Mouse (Mus musculus) mature B cell (primary cell): ENCODE results near the gene Arap1.

Source experiments
- in situ Hi-C: fragments of 300-500 bp; cut with MboI; formaldehyde crosslinking; loops from 2 replicates; pipeline ENCODE4 v1.14.3; 2019

Gene Arap1

DNA sequence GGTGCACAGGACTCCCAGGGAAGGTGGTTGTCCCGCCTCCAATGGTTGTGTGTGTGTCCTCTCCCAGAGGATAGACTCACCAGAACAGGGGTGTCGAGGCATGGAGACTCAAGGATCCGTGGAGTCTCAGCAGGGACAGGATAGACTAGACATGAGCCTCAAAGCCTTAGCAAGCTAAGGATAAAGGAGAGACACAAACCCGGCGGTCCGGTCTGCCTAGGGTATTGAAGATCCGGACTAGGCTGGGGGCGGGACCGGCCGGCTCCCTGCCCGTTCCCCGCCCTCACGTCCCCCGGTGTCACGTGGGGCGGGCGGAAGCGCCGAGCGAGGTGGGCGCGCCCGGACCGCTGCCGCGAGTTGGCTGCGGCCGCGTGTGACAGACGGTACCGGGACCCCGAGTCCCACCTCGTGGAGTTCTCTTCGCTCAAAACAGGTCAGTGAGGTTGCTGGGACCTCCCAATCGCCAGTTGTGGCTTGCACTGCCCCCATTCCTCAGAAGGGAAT, at the start of gene Arap1:
Arap1 (plus strand) TSS at position 301 of the 504 bp plus-strand sequence.
- in situ Hi-C loops: no loop called here

DNA sequence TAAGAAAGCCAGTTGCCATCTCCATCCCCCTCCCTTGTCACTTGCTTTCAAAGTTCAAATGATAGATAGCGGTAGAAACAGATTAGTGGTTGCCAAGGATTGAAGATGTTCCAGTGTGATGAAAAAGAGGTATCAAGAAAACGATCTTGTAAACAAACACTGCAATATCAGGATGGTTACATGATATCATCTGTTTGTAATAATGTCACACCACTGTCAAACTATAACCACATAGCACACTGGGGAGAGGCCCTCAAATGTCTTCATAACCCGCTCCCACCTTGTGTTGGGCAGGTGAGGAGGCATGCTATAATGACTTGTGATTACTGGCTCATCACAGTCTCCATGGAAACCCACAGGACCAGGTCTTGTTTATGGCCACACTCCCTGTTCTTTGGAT, 49.5 kb upstream of the Arap1 start:
- in situ Hi-C loops: no loop called here

DNA sequence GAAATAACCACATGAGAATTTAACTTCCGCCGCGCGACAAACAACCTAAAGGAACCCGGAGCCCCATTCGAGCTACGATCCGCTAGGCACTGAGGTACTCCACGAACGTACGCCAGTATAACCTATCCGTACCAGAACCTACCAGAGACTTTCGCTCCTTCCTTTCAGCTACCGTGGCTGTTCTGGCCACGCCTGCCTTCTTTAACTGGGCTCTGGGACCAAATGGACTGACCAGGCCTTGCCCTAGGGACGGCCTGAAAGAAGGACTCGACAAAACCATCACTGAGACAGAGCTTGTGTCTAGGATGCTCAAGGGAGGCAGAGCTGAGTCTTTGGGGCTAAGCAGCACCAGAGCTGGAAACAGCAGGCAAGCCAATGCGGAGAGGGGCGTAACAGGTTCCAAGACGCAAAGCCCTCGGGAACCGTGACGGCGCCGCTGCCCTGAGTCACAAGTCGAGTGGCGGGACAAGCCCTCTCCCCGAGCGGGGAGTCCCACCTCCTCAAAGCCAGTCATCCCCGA, 46.4 kb upstream of the Arap1 start:
- in situ Hi-C loops: no loop called here

DNA sequence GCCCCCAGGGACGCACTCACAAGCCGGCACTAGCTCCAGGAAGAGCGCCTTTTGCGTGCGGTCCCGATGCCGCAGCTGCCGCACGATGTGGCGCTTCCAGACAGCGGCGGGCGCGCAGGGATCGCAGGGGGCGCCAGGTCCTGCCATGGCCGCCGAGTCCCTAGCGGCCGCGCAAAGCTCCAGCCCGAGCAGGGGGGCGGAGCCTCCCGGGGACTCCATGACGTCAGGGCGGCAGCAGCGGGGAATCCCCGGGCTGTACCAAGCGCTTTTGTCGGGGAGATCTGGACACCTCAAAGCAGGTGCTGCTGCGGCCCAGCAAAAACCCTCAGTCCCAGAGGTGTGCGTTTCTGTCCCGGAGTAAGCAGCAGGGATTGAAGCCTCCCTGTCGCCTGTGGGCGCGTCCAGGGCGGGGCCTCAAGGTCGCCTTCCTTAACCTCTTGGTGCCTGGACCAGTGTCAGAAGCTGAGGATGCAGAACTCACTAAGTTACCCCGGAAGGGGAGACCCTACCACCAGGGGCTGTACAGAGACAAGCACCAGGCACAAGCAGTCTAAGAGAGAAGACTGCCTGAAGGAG, 45.9 kb upstream of the Arap1 start, which contains the start of gene Atg16l2:
Atg16l2 (minus strand) TSS at position 371 of the 576 bp plus-strand sequence.
- in situ Hi-C loops: no loop called here

DNA sequence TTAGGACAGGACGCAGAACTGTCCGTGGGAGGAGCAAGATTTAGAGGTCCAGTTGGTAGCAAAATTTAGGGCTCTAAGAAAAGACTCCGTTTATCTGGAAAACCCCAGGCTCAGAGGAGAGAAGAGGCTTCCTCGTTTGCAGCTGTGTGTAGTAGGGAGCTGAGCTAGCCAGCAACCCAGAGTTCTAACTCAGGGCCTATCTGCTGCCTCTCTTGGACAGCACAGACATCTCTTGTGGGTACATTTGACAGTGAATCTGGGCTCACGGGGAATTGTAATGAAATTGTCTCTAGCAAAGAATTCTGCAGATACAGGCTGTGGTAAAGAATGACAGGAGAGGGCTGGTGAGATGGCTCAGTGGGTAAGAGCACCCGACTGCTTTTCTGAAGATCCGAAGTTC, 45.2 kb upstream of the Arap1 start:
- in situ Hi-C loops: no loop called here

DNA sequence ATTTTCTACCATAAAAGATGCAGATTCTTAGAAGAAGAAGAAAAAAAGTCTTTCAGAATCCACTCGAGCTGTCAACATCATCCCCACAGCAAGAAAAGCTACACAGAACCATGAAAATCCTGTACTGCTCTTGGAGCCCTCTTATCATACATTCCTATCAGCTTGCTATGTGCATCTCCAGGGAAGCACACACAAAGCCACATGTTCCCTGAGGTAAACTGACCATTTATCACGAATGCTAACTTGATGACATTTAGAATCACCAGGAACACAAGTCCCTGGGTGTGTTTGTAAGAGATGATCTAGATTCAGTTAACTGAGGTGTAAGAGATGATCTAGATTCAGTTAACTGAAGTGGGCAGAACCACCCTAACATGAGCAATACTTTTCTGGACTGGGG, 41.0 kb upstream of the Arap1 start:
- in situ Hi-C loops: no loop called here

DNA sequence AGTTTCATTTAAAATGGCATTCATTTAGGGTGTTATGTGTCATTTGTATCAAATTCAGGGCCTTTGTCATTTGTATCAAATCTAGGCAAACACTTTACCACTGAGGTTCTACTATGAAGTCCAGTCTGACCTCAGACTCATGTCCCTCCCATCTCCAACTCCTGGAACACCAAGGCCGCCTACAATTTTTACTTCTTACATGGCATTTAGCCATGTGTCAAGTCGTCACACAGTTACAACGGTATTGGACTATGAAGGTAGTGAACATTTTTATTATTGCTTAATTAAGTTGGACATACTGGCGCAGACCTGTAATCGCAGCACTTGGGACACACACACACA, 37.9 kb upstream of the Arap1 start:
- in situ Hi-C loops: no loop called here

DNA sequence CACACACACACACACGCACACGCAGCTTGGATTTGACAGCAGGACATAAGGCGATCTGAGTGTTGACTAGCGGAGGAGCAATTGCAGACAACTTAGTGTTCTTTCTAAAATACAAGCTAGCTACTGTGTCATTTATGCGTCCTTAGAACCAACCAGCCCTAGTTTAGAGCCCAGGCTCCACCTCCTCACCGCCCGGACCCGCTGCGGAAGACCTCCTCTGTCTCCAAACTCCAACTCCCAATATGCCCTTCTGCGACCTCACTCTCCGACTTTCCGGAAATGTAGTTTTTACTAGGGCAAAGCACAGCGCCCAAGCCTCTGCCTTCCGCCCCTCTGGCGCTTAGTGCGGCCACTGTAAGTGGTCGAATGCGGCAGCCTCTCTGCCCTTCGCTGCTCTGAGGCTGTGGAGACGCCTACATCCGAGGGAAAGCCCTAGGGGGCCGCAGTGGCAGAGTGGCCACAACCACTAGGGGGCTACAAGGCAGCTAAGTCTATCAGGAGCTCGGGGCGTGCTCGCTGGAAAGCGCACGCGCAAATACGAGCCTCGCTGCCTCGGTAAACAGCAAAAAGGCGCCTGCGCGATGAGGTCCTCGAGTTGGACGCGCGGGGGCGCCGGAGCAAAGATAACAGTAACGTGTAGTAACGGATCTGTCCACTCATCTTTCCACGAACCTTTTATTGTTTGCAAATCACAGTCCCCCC, 37.4 kb upstream of the Arap1 start:
- in situ Hi-C loops: no loop called here

DNA sequence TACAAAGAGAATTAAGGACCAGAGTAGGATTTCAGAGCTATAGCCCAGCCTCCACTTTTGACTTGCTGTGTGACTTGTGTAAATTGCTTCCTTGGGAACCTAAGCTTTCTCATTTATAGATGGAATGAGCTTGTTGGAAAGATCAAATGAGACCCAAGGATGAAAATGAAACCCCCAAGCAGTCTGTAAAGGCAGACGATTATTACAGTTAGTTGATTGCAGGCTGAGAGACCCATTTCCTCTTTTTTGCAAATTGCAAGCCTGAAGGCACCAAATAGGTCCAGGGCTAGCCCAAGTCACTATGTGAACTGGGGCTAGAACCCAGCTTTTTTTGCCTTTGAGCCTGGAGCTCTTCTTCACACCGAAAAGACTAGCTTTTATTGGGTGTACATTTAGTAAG, 36.8 kb upstream of the Arap1 start:
- in situ Hi-C loops: no loop called here

DNA sequence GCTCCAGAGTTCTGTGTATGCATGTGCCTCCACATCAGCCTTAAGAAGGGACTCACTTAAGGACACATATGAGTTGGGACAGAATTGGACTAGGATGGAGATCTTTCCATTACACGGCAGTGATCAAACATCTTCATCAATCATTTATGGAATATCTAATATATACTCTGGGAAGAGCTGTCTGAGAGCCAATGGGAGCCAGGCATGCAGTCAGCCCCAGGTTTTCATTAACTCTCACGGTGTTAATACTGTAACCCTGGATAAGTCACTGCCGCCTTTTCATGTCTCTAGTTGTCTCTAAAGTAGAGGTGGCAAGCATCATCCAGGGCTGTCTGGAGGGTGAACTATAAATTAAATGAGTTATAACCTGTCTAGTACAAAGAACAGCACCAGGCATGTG, 34.8 kb upstream of the Arap1 start:
- in situ Hi-C loops: no loop called here

DNA sequence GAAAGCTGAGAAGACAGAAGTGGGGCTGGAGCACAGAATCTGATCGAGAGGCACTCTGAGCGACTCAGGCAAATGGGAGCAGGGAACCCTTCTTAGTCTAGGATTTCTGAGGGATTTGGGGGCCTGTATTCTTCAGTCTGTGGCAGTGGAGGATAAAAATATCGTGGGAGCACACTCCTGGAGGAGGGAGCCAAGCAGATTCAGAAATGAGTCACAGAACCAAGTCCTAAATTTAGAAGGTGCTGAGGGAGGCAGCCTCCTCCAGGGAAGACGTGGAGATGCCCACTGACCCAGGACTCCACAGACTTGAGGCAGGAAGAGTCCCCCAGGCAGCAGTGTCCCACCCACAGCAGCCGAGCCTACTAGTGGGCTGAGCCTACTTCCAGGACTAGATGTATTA, 33.5 kb upstream of the Arap1 start:
- in situ Hi-C loops: no loop called here

DNA sequence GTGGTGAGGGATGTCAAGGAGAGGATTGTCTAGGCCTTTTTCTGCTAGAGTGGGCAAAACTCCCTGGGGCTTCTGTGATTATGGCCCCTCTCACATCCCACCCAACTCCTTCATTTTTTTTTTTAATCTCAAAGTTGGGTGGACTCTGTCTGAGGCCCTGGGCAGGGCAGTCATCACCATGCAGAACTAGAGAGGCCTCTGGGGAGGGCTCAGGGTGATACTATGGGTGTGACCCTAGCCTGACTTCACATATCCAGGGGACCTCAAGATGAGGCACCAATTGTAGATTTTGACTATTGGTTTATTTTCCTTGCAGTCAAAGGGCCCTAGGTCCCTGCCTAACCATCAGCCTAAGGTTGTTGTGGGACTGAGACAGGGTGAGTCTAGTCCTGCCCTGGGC, 32.2 kb upstream of the Arap1 start:
- in situ Hi-C loops: loop anchor here (5.0 kb wide), 1 partner anchor 52 kb away; no protein-coding TSS in a partner anchor

DNA sequence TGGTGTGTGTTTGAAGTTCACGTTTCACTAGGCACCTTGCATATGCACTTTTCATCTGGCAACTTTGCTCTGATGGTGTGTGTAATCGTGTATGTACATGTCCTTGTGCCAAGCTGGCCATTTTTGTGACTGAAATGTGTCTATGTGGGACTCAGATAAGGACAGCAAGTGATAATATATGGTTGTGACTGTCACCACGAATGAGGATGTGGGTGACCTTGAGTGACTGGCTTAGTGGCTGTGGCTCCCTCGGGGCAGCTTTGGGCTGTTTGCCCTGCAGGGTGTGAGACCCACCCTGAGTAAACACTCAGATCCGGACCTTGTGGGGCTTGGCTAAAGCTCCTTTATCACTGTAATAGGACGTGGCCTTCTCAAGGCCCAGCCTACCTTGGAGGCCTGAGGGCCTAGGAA, 31.3 kb upstream of the Arap1 start:
- in situ Hi-C loops: loop anchor here (5.0 kb wide), 1 partner anchor 51 kb away; no protein-coding TSS in a partner anchor

DNA sequence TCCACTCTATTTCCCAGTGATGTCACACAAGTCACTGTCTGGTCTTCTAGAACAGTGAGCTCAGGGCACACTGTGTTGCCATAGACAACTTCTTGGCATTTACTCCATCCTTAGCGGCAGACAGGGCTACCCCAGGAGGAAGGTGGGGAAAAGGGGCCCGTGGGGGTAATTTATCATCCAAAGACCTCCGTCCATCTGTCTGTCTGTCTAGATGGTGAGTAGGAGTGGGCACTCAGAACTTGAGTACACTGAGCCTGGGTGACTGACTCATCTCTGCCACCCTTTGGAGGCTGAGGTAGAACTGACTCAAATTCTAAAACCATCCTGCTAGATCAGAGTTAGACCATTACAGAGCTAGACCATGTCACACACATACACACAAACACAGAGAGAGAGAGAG, 30.9 kb upstream of the Arap1 start, which contains the start of gene Stard10:
Stard10 (plus strand) TSS at position 73 of the 400 bp plus-strand sequence.
- in situ Hi-C loops: loop anchor here (5.0 kb wide), 1 partner anchor 50 kb away; no protein-coding TSS in a partner anchor

DNA sequence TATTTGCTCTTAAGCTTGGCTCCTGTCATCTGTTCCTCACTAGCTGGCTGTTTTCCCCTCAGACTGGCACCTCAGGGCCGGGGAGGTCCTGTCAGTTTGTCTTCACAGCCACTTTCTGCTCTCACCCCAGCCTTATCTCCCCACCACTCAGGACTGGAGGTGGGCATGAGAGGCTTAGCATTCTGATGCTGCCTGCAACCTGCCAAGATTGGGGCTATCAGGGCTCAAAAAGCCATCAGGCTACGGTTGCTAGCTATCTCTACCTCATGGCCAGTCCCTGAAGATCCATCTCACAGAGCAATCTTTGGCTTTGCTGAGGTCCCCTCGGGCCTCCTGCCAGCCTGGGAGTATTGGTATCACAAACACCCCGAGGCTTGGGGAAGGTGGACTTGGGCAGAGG, 29.0 kb upstream of the Arap1 start:
- in situ Hi-C loops: loop anchor here (5.0 kb wide), 1 partner anchor 48 kb away; no protein-coding TSS in a partner anchor

DNA sequence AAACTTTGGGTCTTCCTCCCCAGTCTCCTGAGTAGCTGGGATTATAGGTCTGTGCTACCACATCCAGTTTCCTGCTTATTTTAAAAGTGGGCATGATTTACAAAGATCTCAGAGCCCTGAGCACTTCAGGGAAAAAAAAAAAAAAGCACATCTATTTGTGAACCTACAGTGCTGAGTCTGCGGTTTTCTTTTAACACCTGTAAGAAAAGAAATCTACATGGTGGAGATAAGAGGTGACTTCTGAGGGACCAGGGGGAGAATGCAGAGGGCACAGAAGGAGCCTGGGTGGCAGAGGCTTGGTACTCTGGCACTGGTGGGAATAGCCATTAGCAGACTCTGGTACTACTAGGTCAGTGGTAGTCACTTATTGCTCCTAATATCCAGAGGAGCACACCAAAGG, 28.1 kb upstream of the Arap1 start:
- in situ Hi-C loops: loop anchor here (5.0 kb wide), 1 partner anchor 48 kb away; no protein-coding TSS in a partner anchor

DNA sequence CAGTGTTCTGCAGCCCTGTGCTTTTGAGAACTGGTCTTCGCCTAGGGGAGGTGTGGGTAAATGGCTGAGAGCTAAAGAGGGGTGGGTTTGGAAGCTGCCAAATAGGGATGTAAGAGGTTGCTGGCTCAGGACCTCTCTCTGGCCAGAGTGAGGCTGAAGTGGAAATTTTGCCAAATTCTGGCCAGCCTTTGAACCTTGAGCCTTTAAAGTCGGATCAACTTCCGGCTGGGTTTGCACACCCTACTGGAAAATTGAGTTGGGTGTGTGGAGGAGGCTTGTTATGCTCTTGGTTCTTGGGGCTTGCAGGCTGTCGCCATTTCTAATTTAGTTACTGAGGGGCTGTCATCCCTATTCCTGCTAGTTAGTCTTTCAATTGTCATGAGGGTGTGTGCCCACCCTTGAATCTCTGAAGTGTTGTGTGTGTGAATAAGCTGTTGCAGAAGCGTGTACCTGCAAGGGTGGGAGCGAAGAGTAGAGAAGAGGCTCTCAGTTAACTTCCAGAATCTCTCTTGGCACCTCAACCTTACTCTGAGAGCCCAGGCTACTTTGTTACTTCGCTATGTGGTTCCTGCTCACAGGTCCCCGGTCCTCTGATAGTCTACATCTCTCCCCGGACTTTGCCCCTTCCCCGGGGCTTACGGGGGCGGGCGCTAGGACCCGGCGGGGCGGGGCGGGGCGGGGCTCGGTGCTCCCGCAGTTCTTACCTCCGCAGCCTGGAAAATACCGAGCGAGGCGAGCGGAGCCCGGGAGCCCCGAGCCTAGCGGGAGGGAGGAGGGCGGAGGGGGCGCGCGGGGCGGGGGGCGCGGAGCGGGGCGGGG, 27.3 kb upstream of the Arap1 start:
- in situ Hi-C loops: no loop called here

DNA sequence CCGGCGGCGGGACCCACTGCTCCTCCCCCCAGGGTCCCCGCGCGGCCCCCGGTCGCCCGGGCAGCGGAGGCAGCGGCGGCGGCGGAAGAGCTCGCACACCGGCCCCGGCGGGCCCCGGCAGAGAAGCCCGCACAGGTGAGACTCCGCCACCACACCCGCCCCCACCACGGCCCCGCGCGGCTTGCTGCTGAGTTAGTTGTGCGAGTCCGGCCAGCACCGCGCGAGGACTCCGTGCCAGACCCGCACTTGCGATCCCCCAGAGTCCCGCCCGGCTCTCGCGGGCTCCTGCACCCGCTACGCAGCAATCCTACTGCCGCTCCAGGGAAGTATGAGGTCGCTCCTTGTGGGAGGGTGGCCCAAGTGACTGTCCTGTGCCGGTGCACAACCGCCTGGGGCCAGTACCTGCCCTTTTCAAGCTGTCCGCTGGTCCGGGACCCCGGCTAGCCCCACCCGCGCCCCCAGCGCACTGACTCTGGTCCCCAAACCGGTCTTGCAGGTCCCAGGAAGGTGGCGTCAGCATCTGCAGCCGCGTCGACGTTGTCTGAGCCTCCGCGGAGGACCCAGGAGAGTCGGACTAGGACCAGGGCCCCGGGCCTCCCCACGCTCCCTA, 26.5 kb upstream of the Arap1 start:
- in situ Hi-C loops: no loop called here

DNA sequence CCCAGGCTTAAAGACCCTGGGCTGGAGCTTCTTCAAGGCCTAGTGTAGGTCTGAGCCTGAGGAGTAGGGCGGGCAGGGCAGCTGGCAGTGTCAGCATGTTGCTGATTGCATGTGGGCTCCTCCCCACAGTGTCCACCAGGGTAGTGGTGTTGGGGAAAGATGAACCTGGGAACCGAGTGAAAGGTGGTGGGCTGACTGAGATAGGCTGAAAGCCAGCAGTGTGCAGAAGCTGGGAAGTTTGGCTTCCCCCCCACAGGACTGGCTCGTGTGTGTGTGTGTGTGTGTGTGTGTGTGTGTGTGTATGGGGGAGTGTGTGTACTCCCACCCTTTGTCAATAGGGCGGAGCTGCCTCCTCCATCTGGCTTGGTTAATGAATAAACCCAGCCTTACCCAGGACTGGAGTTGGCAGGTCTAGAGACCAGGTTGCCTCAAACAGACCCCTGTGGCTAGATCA, 24.7 kb upstream of the Arap1 start:
- in situ Hi-C loops: no loop called here

DNA sequence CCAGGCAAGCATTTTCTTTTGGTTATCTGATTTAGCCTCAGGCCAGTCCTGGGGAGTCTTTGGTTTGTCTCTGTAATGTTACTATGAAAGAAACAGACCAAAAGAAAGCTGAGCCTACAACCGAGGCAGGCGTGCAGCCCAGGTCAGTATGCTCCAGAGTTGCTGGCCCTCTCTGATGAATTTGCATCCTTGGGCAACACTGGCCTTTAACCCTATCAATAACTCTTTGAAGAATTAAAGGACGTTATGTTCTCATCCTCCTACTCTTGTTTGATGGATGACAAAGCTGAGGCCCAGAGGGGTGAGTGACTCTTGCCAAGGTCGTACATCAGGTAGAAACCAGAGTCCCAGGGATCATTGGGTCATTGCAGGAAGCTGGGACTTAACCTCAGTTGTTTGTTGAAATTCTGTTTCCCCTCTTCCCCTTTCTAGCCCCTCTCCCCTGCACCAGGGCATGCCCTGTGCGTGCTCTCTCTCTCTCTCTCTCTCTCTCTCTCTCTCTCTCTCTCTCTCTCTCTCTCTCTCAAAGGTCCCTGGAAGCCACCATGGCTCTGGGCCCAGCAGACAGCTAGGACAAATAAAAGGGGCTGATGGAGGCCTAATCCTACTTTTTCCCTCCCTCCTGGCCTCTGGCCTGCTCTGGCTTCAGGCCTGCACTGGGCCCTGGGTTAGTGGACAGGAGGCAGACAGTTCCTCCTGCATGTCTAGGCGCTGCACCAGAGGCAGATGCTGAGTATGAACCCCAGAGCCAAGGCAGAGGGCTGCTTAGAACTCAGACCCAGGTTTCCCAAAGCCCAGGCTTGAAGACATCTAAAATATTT, 23.5 kb upstream of the Arap1 start:
- in situ Hi-C loops: no loop called here

DNA sequence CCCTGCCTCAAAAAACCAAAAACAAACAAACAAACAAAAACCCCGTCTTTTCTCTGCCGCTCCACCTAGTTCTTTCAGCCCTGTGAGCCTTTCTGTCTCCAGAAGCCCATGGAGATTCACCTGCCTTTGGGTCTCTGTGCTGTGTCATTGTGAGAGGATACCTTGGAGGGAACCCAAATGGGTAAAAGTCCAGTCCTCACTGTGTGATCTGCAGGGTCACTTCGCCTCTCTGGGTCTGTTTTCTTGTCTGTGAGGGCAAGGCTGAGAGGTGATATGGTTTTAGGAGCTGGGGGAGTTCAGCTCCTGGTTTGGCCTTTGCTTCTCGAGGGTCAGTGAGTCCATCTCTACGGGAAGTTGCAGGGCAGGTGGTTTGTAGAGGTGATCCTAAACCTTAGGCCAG, 21.9 kb upstream of the Arap1 start:
- in situ Hi-C loops: no loop called here
